Mouse (Mus musculus): ENCODE measurements around the gene Lrrtm3.

DNA sequence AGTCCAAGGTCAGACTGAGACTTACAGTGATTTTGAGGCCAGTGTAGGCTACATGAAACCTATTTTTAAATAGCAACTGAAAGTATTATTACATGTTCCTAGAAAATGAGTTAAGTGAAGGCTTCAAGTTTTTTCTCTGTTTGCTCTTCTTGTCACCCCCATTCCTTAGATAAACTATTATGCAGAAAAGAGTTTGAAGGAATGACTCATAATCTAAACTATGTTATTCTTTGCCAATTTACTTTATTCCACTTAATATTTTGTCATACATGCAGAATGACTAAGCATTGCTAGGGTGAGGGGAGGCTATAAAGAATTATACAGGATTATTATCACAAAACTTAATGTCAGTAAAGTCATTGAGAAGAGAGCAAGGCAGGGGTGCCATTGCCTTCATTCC, 181.2 kb downstream of the Lrrtm3 start:
- TF ChIP-seq MAFK (IDR thresholded peaks at IDR 0.05; ENCODE audit: insufficient read depth, low read depth, low read length) (no peak), CHD2 (IDR thresholded peaks at IDR 0.05; ENCODE audit: low read depth, low read length) (no peak), ZNF384 (IDR thresholded peaks at IDR 0.05; ENCODE audit: low read depth, low read length) (no peak), HCFC1 (IDR thresholded peaks at IDR 0.05; ENCODE audit: borderline replicate concordance, insufficient read depth, low read length) (no peak), ZC3H11A (IDR thresholded peaks at IDR 0.05; ENCODE audit: borderline replicate concordance, low read depth, low read length) (no peak)

Measured in ES-E14 (cell line).